Mouse (Mus musculus) embryo, embryonic 10.5 days (tissue): Measurements from ENCODE around the gene Klhl21.
"Not testable (repeated sequence)": the region's sequence is repeated elsewhere in the genome, so short reads cannot be mapped to it uniquely, and the experiment has no call there.

Source experiments
- DNase-seq: peaks from one replicate; pipeline ENCODE4 v3.0.0-alpha.2; 2015; ENCODE audit warnings: low spot score

Klhl21 gene

GRCm38 (mm10) chr4:152021568-152022097 is 13.0 kb downstream of the Klhl21 start:
- no peak for DNase-seq

GRCm38 (mm10) chr4:152022506-152022905 is 13.9 kb downstream of the Klhl21 start:
- DNase-seq: no peak

- no peak for DNase-seq
These were observed 15.9 kb downstream of the Klhl21 start for GRCm38 (mm10) chr4:152024525-152024924.

GRCm38 (mm10) chr4:152026751-152027508 is 18.3 kb downstream of the Klhl21 start:
- no peak for DNase-seq

- peak; percentile 99 for DNase-seq
These were observed 18.9 kb downstream of the Klhl21 start, which contains the start of gene Zbtb48 for GRCm38 (mm10) chr4:152027524-152027923. TSS of gene Zbtb48 (minus strand) at chr4:152027671.

- no peak for DNase-seq
These were observed 19.9 kb downstream of the Klhl21 start for GRCm38 (mm10) chr4:152028456-152028855.

GRCm38 (mm10) chr4:152029087-152029486 is 20.5 kb downstream of the Klhl21 start:
- DNase-seq: no peak

GRCm38 (mm10) chr4:152029997-152030396 is 21.4 kb downstream of the Klhl21 start:
- no peak for DNase-seq

GRCm38 (mm10) chr4:152032922-152033321 is 24.3 kb downstream of the Klhl21 start:
- no peak for DNase-seq

GRCm38 (mm10) chr4:152036464-152036863 is 27.9 kb downstream of the Klhl21 start:
- DNase-seq: not testable (repeated sequence)

GRCm38 (mm10) chr4:152038225-152038984 is 29.8 kb downstream of the Klhl21 start, which contains the start of gene Tas1r1:
TSS of gene Tas1r1 (minus strand) at chr4:152038568.
- DNase-seq: no peak

- DNase-seq: peak; percentile 93
These were observed 30.6 kb downstream of the Klhl21 start, which contains the start of gene Nol9 for GRCm38 (mm10) chr4:152038985-152039830. TSS of gene Nol9 (plus strand) at chr4:152039321.

- peak; percentile 14 for DNase-seq
These were observed 31.3 kb downstream of the Klhl21 start for GRCm38 (mm10) chr4:152039831-152040310.

GRCm38 (mm10) chr4:152041924-152042641 is 33.5 kb downstream of the Klhl21 start:
- no peak for DNase-seq

GRCm38 (mm10) chr4:152043171-152043570 is 34.6 kb downstream of the Klhl21 start:
- no peak for DNase-seq

GRCm38 (mm10) chr4:152044609-152045008 is 36.0 kb downstream of the Klhl21 start:
- DNase-seq: no peak

GRCm38 (mm10) chr4:152062390-152063110 is 53.9 kb downstream of the Klhl21 start:
- DNase-seq: no peak

- no peak for DNase-seq
These were observed 58.7 kb downstream of the Klhl21 start for GRCm38 (mm10) chr4:152067280-152067679.
